Mouse (Mus musculus) megakaryocyte-erythroid progenitor cell, adult 5-6 weeks (primary cell): ENCODE data around the gene Rpusd3. TPM values are rescaled to one million over a fixed set of nuclear protein-coding genes. Genes with fewer than 3 reads are reported as not detected.

Source experiments
- ATAC-seq: replicated peaks from 2 replicates; pipeline ENCODE4 v1.8.0; 2016; ENCODE audit warnings: mild to moderate bottlenecking, inconsistent platforms; ENCODE audit not compliant: severe bottlenecking, poor library complexity, low FRiP score, low TSS enrichment
- total RNA-seq, 2 experiments: library from RNA; stranded (forward) in 1 of 2; stranded (reverse) in 1 of 2; fragments of 200-1000, 215-1000 nt in 1 of 2; fragments of >200 nt in 1 of 2; fragmentation: Nextera tagmentation in 1 of 2; gene quantifications; 2 replicates each; pipeline ENCODE4 v1.2.3; 2014 to 2017

The Rpusd3 gene
- total RNA-seq, 2 experiments from 2014 or later, result 13.5 to 25.1 TPM

DNA sequence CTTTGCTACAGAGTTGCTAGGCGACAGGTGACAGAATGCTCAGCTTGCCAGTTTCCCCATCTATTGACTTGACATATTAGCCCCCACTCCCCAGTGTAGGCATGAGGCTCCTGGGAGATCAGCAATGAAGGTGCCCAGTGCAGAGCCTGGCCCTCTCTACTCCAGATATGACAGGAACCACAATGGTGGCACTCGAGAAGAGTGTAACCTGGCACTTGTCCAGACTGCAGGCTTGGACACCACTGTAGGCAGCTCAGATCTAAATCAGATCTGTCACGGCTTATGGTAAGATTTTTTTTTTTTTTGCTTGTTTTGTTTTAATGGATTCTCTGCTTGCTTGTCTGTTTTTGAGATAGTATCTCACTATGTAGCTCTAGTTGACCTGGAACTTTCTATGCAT, 14.5 kb upstream of the Rpusd3 start:
- no peak for ATAC-seq

DNA sequence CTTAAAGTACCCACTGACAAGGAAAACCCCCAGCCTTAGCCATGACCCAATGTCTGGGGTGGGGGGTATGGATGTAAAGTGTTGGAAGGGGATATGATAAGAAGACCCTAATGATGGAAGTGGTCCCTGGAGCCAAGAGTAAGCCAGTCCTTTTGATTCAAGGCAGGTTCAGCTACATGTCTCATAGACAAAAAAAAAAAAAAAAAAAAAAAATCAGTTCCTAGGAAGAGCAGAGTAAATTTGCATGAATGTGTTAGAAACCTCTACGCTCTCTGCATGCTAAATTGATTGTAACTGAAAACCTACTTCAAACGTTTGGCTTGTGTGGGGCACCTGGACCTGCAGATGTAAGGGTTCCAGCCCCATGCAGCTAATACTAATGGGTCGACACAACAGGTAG, 12.7 kb upstream of the Rpusd3 start:
- ATAC-seq, result no peak

DNA sequence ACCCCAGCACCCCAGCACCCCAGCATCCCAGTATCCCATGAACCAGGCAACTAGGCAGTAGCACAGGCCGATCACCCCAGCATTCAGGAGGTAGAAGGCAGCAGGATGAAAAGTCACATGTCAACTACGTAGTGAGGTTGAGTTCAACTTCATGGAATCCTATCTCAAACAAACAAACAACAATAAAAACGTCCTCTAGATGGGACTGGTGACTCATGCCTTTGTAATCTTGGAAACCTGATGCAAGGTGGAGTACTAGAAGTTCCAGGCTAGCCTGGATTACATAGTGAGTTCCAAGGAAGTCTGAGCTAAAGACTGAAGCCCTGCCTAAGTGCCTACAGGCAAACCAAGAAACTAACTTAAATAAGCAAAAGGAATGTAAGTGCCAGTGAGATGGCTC, 11.7 kb upstream of the Rpusd3 start:
- ATAC-seq, result no peak

DNA sequence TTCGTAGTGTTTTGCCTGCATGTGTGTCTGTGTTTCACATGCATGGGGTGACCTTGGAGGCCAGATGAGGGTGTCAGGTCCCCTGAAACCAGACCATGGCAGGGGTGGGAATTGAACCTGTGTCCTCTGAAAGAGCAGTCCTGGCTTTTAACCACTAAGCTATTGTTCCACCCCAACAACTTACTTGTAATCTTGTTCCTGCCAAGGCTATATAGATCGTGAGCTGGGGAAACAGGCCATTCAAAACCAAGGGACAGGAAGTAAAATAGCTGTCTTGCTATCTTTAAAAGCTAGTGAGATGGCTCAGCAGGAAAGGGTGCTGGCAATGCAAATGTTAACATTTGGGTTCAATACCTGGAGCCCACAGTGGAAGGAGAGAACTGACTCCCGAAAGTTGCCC, 10.8 kb upstream of the Rpusd3 start:
- no peak for ATAC-seq

DNA sequence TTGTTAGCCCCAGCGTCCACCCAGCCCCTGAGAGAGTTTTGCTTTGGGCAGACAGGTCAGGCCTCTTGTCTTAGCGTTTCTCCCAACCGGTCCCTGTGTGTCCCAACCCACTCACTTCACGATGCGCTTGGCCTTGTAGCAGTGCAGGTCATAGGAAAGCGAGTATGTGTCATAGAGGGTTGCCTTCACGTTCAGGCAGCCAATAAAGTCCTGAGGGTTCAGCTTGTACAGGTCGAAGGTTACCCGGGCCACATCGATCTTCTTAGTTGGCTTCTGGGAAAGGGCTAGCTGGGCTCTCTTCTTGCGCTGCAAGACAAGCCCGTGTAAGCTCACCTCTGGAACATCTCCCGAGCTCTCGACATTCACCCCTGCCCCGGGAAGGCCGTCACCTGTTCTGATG, 8.9 kb upstream of the Rpusd3 start:
- ATAC-seq, result no peak

DNA sequence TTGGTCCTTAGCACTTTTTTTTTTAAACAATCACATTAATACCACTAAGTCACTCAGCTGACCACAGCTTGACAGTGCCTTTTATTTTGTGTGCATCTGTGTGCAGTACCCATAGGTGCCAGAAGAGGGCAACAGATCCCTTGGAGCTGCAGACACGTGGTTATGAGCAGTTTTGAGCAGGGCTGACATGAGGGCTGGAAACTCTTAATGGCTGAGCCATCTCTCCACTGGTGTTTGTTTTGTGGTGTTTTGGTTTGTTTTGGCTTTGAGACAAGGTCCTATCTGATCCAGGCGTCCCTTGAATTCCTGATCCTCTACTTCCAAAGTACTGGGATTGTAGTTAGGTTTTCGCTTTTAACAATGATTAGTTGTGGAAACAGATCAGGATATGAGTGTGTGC, 8.3 kb upstream of the Rpusd3 start:
- ATAC-seq, result peak; percentile 79

DNA sequence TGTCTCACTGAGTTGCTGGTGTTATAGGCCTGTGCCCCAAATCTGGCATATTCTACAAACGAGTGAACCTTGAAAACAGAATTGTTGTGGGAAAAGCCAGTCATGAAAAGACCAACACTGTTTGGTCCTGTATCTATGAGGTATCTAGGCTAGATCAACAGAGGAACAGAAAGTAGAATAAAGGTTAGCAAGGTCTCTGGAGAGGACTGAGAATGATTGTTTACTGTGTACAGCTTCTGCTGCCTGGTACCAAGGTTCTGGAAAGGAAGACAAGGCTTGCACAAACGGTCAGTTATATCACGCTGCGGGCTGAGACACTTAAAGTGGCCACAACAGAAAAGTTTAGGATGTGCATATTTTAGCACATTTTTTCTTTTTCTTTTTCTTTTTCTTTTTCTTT, 7.6 kb upstream of the Rpusd3 start:
- no peak for ATAC-seq

DNA sequence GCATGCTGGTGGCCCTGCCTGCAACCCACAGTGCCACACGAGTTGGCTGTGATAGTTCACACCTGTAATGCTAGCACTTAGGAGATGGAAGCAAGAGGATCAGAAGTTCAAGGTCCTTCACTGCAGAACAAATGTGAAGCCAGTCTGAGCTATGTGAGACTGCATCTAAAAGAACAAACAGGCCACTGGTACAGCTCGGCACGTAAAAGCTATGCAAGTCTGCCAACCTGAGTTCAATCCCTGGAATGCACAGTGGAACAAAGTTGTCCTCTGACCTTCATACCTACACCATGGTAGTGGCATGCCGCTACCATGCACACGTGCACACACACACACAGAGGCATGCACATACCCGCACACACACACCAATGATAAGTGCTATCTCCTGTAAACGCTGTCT, 5.0 kb upstream of the Rpusd3 start:
- no peak for ATAC-seq

DNA sequence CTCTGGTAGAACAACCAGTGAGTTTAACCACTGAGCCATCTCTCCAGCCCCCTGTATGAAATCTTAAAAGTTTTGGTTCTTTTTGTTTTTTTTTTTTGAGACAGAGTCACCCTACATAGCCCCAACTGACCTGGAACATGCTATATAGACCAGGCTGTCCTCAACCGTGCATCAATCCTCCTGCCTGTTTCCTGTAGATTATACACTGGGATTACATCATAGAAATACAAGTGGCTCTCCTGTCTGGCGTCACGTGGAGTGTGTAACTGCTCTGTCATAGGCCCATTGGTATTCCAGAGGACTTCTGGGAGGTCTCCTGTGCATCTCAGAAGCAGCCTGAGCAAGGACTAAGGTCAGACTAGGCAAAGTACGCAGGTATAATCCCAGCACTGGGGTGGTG, 3.9 kb upstream of the Rpusd3 start:
- no peak for ATAC-seq

DNA sequence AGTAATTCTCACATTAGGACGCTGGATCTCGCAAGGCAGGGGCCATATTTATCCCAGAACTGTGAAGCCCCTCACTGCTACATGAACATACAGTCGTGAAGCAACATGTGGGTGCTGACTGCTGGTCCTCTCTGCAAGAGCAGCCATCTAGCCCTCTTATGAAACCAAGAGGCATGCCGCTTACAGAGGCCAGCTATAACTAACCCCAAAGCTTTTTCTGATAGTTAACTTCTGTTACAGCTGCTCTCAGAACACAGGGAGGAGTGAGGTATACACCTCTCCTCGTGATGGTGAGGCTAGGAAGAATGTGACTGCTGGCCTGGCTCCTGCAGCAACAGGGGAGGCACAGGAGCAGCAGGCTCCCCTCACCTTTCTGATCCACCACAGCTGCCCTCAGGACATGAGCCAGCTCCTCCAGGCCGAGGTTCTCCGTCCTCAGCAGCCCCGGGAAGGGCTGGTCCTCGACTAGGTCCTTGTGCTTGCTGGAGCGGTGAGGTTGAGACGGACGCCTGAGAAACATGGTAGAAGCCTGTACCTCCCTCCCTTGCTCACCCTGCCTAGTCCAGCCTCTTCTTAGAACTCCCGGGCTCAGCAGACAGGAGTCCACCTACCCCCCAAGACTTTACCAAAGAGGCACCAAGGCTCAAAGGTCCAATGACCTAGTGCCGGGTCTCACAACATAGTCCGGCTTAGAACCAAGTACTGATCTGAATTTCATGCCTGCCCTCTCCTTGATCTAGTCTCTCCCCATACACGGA, 520 bp downstream of the Rpusd3 start:
- peak; percentile 43 for ATAC-seq

DNA sequence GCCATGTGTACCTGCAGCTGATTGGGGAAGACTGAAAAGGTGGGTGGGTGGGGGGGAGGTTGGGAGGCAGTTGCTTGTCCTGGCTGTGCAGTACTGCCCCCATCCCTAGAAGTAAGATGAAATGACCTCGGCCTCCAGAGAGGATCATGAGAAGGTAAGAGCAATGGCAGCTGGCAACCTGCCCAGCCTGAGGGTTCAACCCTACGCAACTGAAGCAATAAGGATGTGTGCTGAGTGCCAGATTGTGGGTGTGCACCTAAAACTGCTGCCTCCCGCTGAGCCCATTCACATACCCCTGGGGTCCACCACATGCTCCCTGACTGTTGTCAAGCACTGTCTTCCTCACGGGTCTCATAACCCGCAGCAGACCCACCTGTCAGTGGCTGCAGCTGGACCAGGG, 2.7 kb downstream of the Rpusd3 start:
- no peak for ATAC-seq

DNA sequence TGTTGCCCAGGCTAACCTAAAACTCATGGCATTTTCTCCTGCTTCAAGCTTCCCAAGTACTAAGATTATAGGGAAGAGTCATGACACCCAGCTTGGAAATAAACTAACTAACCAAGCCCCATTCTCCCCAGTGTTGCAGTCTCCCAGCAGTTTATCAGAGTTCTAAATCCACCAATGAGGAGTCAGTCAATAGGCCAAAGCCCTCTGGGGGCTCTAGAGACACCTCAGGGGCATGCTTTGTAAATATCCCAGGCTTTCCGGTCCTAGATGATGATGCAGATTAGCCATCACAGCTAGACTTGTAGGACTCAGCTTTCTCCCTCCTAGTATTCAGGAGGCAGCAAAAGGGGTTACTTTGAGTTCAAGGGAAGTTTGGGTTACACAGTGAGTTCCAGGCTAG, 9.1 kb downstream of the Rpusd3 start:
- ATAC-seq, result no peak

DNA sequence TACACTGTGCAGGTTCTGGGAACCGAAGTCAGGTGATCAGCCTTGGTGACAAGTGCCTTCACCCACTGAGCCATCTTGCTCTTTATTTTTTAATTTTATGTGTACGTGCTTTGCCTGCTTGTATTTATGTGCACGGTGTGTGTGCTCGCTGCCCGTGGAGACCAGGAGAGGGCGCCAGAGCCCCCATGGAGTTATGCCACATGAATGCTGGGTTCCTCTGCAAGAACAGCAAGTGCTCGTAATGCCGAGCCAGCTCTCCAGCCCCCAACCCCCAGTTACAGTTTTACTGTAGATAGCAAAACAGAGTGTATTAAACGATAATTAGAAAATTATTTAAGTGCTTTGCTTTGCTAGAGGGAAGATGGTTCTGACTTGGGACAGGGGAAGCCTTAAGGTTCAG, 12.5 kb downstream of the Rpusd3 start:
- ATAC-seq, result 0 out of 2 replicates have a peak, but pooled peaks have one; percentile 20

DNA sequence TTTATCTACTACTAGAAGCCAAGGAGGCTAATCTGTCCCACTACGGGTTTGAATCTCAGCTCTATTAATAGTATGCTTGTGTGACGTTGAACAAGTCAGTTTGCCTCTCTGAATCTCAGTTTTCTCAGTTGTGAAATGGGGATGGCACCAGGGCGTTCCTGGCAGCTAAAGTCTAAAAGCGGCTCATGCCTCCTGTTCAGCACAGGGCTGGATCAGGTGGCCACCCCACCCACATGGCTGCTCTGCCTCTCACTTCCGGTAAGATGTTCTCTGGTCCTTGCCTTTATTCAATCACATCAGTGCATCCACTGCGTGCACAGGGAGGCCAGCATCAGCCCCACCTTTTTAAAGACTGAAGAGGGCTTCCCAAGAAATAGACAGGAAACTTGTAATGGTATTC, 13.7 kb downstream of the Rpusd3 start:
- no peak for ATAC-seq

DNA sequence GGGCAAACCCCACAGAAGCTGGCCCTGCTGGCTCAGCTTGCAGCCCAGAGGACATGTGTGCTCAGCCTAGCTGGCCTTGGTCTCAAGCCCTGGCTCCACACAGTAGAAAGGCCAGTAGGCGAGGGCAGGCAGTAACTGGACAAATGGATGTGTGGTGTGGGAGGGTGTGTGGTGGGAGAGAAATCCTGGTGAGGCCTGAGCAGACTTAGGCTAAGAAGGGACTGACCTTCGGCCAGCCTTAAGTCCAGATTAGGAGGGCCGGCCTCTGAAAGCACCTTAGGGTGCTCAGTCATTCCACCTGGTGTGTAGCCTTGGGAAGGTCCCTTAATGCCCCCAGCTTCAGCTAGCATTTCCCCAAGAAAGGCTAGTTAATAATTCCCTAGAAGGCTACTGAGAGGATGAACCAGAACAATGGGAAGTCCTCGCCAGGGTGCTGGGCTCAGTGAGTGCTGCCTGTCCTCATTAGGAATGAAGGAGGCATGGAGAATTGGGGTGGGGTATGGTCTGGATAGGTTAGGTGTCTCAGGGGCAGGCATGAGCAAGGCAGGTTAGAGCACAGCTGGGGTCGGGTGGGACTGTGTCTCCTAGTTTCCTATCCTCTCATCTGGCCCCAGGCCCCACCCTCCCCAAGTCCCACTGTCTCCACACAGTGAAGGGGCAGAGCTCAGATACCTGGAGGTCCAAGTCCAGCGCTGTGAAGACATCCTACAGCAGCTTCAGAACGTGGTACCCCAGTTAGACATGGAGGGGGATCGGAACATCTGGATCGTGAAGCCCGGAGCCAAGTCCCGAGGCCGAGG, 14.3 kb downstream of the Rpusd3 start:
- ATAC-seq, result no peak

DNA sequence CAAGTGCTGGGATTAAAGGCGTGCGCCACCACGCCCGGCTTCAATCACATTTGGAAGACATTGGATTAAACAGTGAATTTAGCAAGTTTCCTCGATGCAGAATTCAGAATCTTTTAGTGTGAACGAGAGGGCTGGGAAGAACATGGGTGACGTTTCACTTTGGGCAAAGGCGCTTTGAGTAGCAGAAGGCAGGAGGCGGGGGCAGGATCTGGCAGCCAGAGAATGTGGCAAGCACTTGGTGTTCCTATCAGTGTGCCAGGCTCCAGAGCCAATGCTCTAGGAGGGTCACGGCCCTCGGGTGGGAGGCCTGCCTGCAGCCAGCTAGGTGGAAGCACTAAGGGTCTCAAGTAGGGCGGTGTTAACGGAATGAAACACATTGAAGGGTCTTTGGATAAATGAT, 17.0 kb downstream of the Rpusd3 start:
- no peak for ATAC-seq

DNA sequence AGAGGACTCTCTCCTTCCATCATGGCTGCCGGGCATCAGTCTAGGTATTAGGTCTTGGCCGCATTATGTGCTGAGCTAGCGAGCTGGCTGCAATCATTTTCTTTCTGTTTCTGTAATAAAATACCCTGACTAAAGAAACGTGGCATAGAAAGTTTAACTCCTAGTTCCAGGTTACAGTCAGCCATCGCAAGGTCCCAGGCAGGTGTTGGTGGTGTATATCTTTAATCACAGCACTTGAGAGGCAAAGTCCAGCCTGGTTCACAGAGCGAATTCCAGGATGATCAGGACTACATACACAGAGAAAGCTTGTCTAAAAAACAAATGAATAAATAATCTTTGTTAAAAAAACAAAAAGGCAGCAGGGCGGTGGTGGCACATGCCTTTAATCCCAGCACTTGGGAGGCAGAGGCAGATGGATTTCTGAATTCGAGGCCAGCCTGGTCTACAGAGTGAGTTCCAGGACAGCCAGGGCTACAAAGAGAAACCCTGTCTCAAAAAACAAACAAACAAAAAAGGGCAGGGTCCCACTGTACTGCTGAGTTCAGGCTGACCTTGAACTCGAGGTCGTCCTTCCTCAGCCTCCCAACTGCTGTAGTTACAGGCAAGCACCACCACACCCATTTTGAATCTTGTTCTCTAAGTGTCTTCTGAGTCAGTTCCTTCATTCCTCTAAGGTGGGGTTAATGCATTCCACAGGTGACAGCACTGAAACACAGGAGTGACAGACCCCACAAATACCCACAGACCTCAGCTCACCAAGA, 22.7 kb downstream of the Rpusd3 start:
- no peak for ATAC-seq

DNA sequence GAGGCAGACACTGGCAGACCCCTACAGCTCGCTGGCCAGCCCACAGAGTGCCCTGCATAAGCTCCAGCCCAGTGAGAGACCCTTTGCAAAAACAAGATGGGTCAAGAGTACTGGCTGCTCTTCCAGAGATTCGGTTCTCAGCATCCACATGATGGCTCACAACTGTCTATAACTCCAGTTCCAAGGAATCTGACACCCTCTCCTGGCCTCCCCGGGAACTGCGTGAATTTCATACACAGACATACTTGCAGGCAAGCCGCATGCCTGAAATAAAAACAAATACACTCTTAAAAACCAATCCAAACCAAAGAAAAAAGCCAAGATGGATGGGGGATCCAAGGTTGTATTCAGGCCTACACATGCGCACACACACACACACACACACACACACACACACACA, 23.6 kb downstream of the Rpusd3 start:
- ATAC-seq, result no peak

DNA sequence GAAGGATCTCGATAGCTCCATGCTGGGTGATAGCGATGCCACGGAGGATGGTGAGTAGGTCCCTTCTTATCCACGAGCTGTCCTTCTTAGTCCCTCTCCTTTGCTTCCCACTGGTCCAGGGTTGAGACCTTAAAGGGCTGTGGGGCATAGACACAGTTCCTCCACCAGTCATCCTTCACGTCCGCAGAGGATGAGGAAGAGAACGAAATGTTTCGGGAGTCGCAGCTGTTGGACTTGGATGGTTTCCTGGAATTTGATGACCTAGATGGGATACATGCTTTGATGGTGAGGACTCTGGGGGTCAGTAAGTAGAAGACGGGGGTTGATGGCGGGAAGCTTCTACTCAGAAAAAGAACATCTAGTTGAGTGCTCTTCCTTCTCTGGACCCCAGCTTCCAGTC, 24.3 kb downstream of the Rpusd3 start:
- no peak for ATAC-seq

DNA sequence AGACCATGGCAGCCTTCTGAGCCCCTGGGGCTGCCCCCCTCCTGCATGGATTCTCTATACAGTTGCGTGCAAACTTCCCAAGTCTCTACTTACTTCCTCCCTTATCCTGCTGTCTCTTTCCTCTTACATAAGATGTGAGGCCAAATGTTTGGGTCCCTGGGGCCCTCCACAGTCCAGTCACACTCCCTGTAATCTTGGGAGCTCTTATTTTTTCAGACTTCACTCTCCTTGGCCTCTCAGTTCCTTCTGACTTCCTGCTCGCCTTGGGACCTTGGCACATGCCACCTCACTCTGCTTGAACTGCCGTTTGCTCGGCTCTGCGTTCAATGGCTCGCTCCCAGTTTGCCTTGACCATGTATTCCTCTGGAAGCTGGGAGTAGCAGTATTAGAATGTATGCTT, 25.2 kb downstream of the Rpusd3 start:
- no peak for ATAC-seq
